Mouse (Mus musculus): ENCODE results near the gene Tprg. TPM values are rescaled to one million over a fixed set of nuclear protein-coding genes. Genes with fewer than 3 reads are reported as not detected.

The Tprg gene
- polyA plus RNA-seq, 1 experiment from 2014 or later: not detected

DNA sequence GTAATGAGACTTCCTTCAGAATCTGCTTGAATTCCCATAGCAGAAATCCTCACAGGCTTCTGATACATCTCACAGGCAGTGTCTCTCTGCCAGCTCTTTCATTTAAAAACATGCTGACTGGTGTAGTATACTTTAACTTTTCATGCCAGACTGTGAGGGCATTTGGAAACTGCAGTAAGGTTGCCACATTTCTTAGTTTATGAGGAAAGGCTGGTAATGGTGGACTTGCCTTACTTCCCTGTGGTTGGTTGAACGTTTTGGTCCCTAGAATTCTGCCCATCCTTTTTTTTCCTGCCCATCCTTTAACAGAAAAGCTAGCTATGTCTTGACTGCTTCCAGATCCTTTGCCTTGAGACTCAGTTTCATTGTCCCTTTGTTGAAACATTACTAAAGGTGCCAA is 138.8 kb downstream of the Tprg start:
- DNase-seq (ENCODE audit: low spot score): no peak
- WGBS: 10% methylated on average over 1 of the region's 1 CpGs
- Histone ChIP-seq H3K27ac (ENCODE audit: low read depth, low read length) (no peak overlapping the region), H3K4me1 (ENCODE audit: control insufficient read depth, insufficient read depth, low read length) (peaks cover 13% of the 10 kb centered on the region), H3K4me2 (ENCODE audit: low read length) (0 out of 2 replicates have a peak overlapping the region, but pooled peaks have one; percentile 1), H3K4me3 (ENCODE audit: low read depth, low read length) (no peak overlapping the region), H3K9ac (ENCODE audit: low read length) (no peak overlapping the region), H3K36me3 (ENCODE audit: control insufficient read depth, insufficient read depth, low read length) (no peaks in the 10 kb centered on the region), H3K9me3 (replicated peaks; ENCODE audit: control insufficient read depth, low read length) (no peaks in the 10 kb centered on the region), H3K27me3 (replicated peaks; ENCODE audit: control insufficient read depth, insufficient read depth, low read length) (no peaks in the 10 kb centered on the region)
- no peak for ATAC-seq

DNA sequence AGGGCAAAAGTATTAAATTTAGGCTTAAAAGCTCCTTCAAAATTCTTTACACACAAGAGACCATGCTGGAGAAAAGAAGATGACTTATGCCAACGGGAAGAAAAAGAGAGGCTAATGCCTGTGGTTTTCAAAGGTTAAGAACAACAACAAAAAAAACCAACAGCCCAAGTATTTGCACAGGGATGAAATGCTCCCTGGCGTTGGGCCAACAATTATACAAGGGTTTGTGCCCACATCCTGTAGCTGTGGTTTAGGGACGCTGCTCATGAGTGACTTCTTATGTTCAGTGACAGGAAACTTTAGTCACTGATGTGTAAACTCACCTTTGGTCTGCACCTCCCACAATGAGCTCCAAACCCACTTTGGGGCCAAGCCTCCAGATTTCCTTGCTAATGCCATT is 139.6 kb downstream of the Tprg start:
- WGBS: 45% methylated on average over 3 of the region's 3 CpGs
- ATAC-seq: no peak
- H3K36me3 ChIP-seq (ENCODE audit: control insufficient read depth, insufficient read depth, low read length): no peaks in the 10 kb centered on the region
- peaks cover 13% of the 10 kb centered on the region for H3K4me1 ChIP-seq (ENCODE audit: control insufficient read depth, insufficient read depth, low read length)
- no peaks in the 10 kb centered on the region for H3K27me3 ChIP-seq (replicated peaks; ENCODE audit: control insufficient read depth, insufficient read depth, low read length)
- H3K4me2 ChIP-seq (ENCODE audit: low read length): no peak overlapping the region
- no peak overlapping the region for H3K4me3 ChIP-seq (ENCODE audit: low read depth, low read length)
- H3K27ac ChIP-seq (ENCODE audit: low read depth, low read length): no peak overlapping the region
- no peak overlapping the region for H3K9ac ChIP-seq (ENCODE audit: low read length)
- no peaks in the 10 kb centered on the region for H3K9me3 ChIP-seq (replicated peaks; ENCODE audit: control insufficient read depth, low read length)
- peak; percentile 42 for DNase-seq (ENCODE audit: low spot score)

DNA sequence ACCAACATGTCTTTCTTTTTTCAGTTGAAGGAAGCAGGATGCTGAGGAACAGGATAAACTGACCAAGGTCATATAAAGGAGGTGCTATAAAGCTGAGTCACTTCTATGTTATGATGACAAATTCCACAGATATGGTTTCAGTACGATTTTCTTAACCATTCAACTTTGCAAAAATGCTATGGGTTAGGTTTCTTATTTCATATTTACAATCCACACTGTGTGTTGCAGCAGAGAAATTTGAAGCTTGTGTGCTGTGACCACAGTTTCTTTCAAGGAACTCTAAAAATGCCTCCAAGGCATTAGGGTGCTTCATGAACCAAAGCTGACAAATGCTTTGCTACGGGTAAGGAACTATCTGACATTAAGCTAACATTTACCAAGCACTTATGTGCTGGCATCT is 153.4 kb downstream of the Tprg start:
- Histone ChIP-seq H3K9me3 (replicated peaks; ENCODE audit: control insufficient read depth, low read length) (no peaks in the 10 kb centered on the region), H3K36me3 (ENCODE audit: control insufficient read depth, insufficient read depth, low read length) (no peaks in the 10 kb centered on the region), H3K4me1 (ENCODE audit: control insufficient read depth, insufficient read depth, low read length) (no peaks in the 10 kb centered on the region), H3K27me3 (replicated peaks; ENCODE audit: control insufficient read depth, insufficient read depth, low read length) (no peaks in the 10 kb centered on the region), H3K27ac (ENCODE audit: low read depth, low read length) (no peak overlapping the region), H3K4me2 (ENCODE audit: low read length) (no peak overlapping the region), H3K9ac (ENCODE audit: low read length) (no peak overlapping the region), H3K4me3 (ENCODE audit: low read depth, low read length) (no peak overlapping the region)
- ATAC-seq (no peak), DNase-seq (ENCODE audit: low spot score) (no peak)
- 84% methylated on average over 2 of the region's 2 CpGs for WGBS

DNA sequence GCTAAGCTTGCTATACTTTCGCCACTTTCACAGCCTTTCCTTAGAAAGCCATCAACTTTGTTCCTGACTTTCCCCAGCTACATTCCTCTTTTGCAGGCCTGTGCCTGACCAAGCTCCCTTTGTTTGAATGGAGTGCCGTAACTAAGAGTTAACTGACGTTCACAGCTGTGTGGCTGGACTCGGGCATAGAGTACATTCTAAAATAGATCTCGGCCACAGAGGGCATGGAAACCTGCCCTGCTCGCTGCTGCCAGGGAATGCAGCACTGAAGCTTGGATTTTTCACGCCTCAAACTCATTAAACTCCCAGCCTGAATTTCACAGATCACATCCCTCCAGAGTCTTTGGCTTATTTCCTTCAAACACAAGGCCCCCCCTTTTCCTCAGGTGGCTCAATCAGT is 159.0 kb downstream of the Tprg start:
- Histone ChIP-seq H3K36me3 (ENCODE audit: control insufficient read depth, insufficient read depth, low read length) (no peaks in the 10 kb centered on the region), H3K9me3 (replicated peaks; ENCODE audit: control insufficient read depth, low read length) (no peaks in the 10 kb centered on the region), H3K27ac (ENCODE audit: low read depth, low read length) (no peak overlapping the region), H3K4me3 (ENCODE audit: low read depth, low read length) (no peak overlapping the region), H3K4me1 (ENCODE audit: control insufficient read depth, insufficient read depth, low read length) (no peaks in the 10 kb centered on the region), H3K9ac (ENCODE audit: low read length) (no peak overlapping the region), H3K27me3 (replicated peaks; ENCODE audit: control insufficient read depth, insufficient read depth, low read length) (no peaks in the 10 kb centered on the region), H3K4me2 (ENCODE audit: low read length) (no peak overlapping the region)
- DNase-seq (ENCODE audit: low spot score) (no peak), ATAC-seq (no peak)
- WGBS: 74% methylated on average over 7 of the region's 7 CpGs

DNA sequence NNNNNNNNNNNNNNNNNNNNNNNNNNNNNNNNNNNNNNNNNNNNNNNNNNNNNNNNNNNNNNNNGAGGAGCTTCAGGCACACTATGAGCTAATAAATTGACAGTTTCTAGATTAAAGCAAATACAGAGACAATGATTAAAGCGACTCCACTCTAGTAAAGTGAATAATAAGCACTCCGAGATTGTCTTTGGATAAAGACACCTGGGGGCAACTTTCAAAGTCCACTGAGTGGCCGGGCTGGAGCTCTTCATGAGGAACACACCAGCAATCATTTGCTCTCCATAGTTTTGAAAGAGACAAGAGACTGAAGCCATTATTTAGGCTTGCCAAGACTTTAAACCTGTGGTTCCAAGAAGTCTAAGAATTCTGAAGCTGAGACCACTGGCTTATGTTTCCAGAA is 164.9 kb downstream of the Tprg start:
- Histone ChIP-seq H3K9ac (ENCODE audit: low read length) (no peak overlapping the region), H3K36me3 (ENCODE audit: control insufficient read depth, insufficient read depth, low read length) (no peaks in the 10 kb centered on the region), H3K4me1 (ENCODE audit: control insufficient read depth, insufficient read depth, low read length) (no peaks in the 10 kb centered on the region; the same call in 1 of the 2 replicates), H3K27me3 (replicated peaks; ENCODE audit: control insufficient read depth, insufficient read depth, low read length) (0 out of 2 replicates have a peak, but pooled peaks cover 2% of the 10 kb centered on the region), H3K4me2 (ENCODE audit: low read length) (no peak overlapping the region), H3K27ac (ENCODE audit: low read depth, low read length) (no peak overlapping the region), H3K9me3 (replicated peaks; ENCODE audit: control insufficient read depth, low read length) (no peaks in the 10 kb centered on the region), H3K4me3 (ENCODE audit: low read depth, low read length) (no peak overlapping the region)
- no peak for DNase-seq (ENCODE audit: low spot score)
- WGBS: 75% methylated on average over 3 of the region's 3 CpGs
- ATAC-seq: no peak

DNA sequence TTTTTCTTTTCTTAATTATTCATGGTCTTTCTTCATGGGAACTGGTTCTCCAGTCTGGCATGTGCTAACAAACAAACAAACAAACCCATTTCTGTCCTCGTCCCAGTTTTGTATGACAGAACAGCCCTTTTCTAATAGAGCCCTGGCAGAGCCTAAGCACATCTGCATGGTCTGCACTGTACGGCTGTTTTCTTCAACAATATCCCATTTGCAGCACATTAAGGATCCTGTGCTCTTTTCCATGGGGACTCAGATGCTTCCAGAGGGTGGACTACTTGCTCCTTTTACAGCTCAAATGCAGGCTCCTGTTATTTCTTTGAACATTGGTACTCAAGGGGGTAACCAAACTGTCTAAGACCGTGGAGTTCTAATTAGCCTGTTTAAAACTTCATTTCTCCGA is 178.1 kb downstream of the Tprg start:
- H3K9ac ChIP-seq (ENCODE audit: low read length): no peak overlapping the region
- H3K27ac ChIP-seq (ENCODE audit: low read depth, low read length): no peak overlapping the region
- DNase-seq (ENCODE audit: low spot score) (no peak), ATAC-seq (no peak)
- no peak overlapping the region for H3K4me3 ChIP-seq (ENCODE audit: low read depth, low read length)
- WGBS: 74% methylated on average over 4 of the region's 4 CpGs
- H3K4me1 ChIP-seq (ENCODE audit: control insufficient read depth, insufficient read depth, low read length): no peaks in the 10 kb centered on the region
- no peak overlapping the region for H3K4me2 ChIP-seq (ENCODE audit: low read length)
- no peaks in the 10 kb centered on the region for H3K27me3 ChIP-seq (replicated peaks; ENCODE audit: control insufficient read depth, insufficient read depth, low read length)
- H3K36me3 ChIP-seq (ENCODE audit: control insufficient read depth, insufficient read depth, low read length): no peaks in the 10 kb centered on the region
- no peaks in the 10 kb centered on the region for H3K9me3 ChIP-seq (replicated peaks; ENCODE audit: control insufficient read depth, low read length)

DNA sequence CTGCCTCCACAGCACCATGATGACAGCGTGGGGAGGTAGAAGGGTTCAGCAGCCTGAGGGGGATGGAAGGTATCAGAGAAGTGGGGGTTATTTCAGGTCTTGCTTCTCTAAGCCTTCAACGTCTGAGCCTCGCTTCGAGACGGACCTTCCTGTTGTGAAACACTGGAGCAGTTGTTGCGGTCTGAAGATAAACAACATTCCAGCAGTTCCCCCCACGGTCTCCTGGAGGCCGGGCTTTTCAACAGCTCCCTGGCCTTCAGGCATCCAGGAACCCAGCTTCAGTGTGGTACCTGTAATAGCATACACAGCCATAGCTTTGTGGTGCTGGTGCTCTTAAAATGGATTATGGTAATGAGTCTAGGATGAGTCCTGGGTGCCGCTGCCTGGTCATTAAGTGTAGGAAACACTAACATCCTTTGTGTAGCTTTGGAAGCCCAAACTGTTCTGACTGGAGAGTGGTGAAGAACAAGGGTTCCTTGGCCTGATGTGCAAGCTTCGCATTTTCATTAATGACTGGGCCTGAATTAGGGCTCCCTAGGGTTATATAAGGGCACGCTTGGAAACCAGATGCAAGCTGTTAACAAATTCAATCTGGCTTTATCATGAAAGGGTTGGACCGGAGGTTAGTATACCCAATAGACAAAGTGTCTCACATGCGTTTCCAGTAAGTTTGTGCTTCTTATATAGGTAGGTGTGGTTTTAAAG is 179.0 kb downstream of the Tprg start:
- H3K36me3 ChIP-seq (ENCODE audit: control insufficient read depth, insufficient read depth, low read length): no peaks in the 10 kb centered on the region
- no peaks in the 10 kb centered on the region for H3K4me1 ChIP-seq (ENCODE audit: control insufficient read depth, insufficient read depth, low read length)
- no peaks in the 10 kb centered on the region for H3K9me3 ChIP-seq (replicated peaks; ENCODE audit: control insufficient read depth, low read length)
- no peak for ATAC-seq
- no peak overlapping the region for H3K9ac ChIP-seq (ENCODE audit: low read length)
- WGBS: 50% methylated on average over 13 of the region's 13 CpGs
- H3K27me3 ChIP-seq (replicated peaks; ENCODE audit: control insufficient read depth, insufficient read depth, low read length): no peaks in the 10 kb centered on the region
- no peak for DNase-seq (ENCODE audit: low spot score)
- no peak overlapping the region for H3K4me2 ChIP-seq (ENCODE audit: low read length)
- no peak overlapping the region for H3K4me3 ChIP-seq (ENCODE audit: low read depth, low read length)
- no peak overlapping the region for H3K27ac ChIP-seq (ENCODE audit: low read depth, low read length)

DNA sequence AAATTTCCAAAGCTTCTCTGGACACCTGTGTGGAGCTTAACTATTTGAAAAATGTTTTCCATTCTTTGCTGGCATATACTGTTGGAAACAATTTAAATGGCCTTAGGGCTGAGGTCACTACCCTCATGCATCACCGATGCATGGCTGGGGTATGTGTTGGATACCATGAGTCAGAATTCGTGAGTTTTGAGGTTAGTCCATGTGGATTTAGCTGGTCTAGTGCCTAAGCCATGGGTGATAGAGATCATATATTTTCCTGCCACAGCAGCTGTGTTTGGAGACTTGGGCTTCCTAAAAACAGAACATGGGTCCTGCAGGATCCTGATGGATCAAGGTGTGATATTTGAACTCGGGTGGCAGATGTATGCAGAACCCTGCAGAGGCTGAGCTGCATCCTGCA is 181.4 kb downstream of the Tprg start:
- no peak for ATAC-seq
- H3K27me3 ChIP-seq (replicated peaks; ENCODE audit: control insufficient read depth, insufficient read depth, low read length): no peaks in the 10 kb centered on the region
- WGBS: 89% methylated on average over 3 of the region's 3 CpGs
- DNase-seq (ENCODE audit: low spot score): no peak
- no peak overlapping the region for H3K4me2 ChIP-seq (ENCODE audit: low read length)
- H3K9me3 ChIP-seq (replicated peaks; ENCODE audit: control insufficient read depth, low read length): no peaks in the 10 kb centered on the region
- no peaks in the 10 kb centered on the region for H3K36me3 ChIP-seq (ENCODE audit: control insufficient read depth, insufficient read depth, low read length)
- no peak overlapping the region for H3K27ac ChIP-seq (ENCODE audit: low read depth, low read length)
- H3K4me3 ChIP-seq (ENCODE audit: low read depth, low read length): no peak overlapping the region
- H3K9ac ChIP-seq (ENCODE audit: low read length): no peak overlapping the region
- no peaks in the 10 kb centered on the region for H3K4me1 ChIP-seq (ENCODE audit: control insufficient read depth, insufficient read depth, low read length)

DNA sequence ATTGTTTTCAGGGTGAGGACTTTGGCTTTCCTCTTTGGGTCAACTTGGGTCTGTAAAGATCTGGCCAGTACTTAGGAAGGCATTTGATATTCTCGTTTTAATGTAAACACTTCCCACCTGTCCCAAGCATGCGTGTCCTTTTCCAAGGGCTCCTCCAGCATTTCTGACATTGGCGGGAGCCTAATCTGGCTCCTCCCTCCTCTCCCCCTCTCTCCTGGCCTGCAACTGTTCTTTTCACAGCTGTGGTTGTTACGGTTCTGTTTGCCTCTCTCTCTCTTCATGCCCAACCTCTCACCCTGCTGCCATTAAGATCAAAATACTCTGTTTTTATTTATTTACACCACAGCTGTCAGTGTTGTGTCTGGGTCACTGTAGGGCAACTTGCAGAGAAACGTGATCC is 182.0 kb downstream of the Tprg start:
- Histone ChIP-seq H3K4me2 (ENCODE audit: low read length) (no peak overlapping the region), H3K9me3 (replicated peaks; ENCODE audit: control insufficient read depth, low read length) (no peaks in the 10 kb centered on the region), H3K9ac (ENCODE audit: low read length) (no peak overlapping the region), H3K4me3 (ENCODE audit: low read depth, low read length) (no peak overlapping the region), H3K4me1 (ENCODE audit: control insufficient read depth, insufficient read depth, low read length) (no peaks in the 10 kb centered on the region), H3K36me3 (ENCODE audit: control insufficient read depth, insufficient read depth, low read length) (no peaks in the 10 kb centered on the region), H3K27ac (ENCODE audit: low read depth, low read length) (no peak overlapping the region), H3K27me3 (replicated peaks; ENCODE audit: control insufficient read depth, insufficient read depth, low read length) (no peaks in the 10 kb centered on the region)
- WGBS: 71% methylated on average over 5 of the region's 5 CpGs
- DNase-seq (ENCODE audit: low spot score) (no peak), ATAC-seq (no peak)

All from forebrain, embryonic 14.5 days (tissue).